Mouse (Mus musculus): ENCODE data around the gene Psg29. TPM values are rescaled to one million over a fixed set of nuclear protein-coding genes. Genes with fewer than 3 reads are reported as not detected.

The Psg29 gene
- polyA plus RNA-seq (2012) = not detected in 2 replicates

GRCm38 (mm10) chr7:17203177-17203576 lies at the start of gene Psg29:
Gene Psg29 (plus strand): TSS chr7:17203477.
- TF ChIP-seq GATA1 (IDR thresholded peaks at IDR 0.05; ENCODE audit: low read length) = no peak

DNA sequence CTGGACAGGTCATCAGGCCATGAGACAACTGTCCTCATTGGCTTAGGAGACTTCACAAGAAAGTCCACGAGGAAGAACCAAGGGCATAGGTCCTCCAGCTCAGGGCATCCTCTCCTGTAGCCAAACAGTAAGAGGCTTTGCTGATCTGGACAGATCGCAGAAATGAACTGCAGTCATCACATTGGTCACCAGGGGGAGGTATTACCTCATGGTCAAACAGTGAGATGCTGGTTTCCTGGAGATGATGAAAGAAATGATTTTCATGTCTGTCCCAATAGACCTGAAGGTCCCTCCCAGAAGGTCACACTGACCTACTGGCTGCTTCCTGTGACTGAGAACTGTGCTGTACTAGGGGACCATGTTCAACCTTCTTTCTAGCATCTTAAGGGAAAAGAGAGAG lies 47.6 kb upstream of the Psg29 start:
- TF ChIP-seq GATA1 (IDR thresholded peaks at IDR 0.05; ENCODE audit: low read length) = no peak

- TF ChIP-seq GATA1 (IDR thresholded peaks at IDR 0.05; ENCODE audit: low read length) = no peak
These were observed 46.2 kb upstream of the Psg29 start for GRCm38 (mm10) chr7:17156885-17157677.

DNA sequence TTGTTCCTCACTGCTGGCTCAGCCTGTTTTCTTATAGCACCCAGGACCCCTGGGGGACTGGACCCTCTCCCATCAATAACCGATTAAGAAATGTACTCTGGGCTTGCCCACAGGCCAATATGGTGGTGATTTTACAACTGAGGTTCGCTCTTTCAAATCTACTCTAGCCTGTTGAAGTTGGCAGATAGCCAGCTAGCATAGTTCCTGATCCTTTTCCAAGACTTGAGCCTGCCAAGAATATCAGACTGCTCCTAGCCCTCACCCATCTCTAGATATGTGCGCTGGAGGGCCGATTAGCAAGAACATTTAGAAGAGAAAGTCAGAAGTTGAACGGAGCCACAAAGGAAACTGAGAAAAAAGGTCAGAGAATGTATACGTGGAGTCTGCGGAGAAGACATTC lies 44.3 kb upstream of the Psg29 start:
- no peak for TF ChIP-seq GATA1 (IDR thresholded peaks at IDR 0.05; ENCODE audit: low read length)

DNA sequence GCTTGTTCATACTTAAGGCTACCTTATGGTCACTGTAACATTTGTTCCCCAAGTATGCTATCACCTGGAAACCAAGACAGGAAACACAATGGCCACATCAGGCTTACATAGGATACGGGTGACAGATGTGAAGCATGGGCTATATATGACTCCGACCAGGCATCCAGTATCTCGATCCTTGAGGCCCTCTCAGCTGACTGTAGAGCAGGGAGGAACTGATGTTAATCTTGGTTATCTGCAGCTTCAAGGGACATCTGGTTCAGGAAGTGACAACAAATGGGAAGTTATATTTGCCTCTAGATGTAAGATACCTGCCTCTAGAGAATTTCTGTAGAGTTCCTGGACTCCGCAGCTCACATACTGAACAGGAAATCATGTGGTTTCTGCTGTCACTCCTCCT lies 31.4 kb upstream of the Psg29 start:
- TF ChIP-seq GATA1 (IDR thresholded peaks at IDR 0.05; ENCODE audit: low read length) = no peak

DNA sequence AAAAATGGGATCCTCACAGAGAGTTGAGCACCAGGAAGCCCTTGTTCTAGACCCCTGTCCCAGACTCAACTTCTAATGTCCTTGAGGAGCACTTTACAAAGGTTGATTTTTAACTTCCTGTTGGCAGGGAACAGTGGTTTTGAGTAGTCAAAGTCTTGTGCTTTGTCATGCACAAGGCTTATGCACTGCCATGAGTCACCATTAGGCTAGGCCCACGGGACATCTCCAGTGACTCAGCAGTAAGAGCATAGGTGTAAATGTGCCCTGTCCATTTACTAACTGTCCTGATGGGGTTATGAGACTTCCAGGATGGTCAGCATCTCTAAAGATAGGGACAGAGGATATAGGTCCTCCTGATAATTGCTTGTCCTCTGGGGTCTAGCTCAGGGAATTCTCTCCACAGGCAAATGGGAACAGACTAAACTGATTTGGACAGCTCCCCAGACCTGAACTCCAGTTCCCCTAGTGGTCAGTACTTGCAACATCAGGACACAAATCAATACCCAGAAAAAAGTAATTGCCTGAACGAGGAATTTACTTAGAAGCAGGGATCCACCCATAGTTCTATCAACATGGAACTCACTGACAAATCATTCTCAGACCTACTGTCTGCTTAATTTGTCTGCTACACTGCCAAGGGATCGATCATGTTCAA lies 2.4 kb downstream of the Psg29 start:
- no peak for TF ChIP-seq GATA1 (IDR thresholded peaks at IDR 0.05; ENCODE audit: low read length)

Other genes with a start within 250 kb of the Psg29 start
- gene Pnmal1, start 243.8 kb upstream of the Psg29 start, polyA plus RNA-seq (2012) = not detected in 2 replicates
- gene Gm42372, start 220.4 kb upstream of the Psg29 start, polyA plus RNA-seq (2012) = not detected in 2 replicates
- gene Ccdc8, start 210.8 kb upstream of the Psg29 start, polyA plus RNA-seq (2012) = 5.6 and 6.8 TPM in 2 replicates
- gene Ppp5c, start 175.6 kb upstream of the Psg29 start, polyA plus RNA-seq (2012) = 155 and 165 TPM in 2 replicates
- 177 and 202 TPM in 2 replicates for gene Hif3a, start 141.1 kb upstream of the Psg29 start, polyA plus RNA-seq (2012)
- not detected in 2 replicates for gene Psg16, start 129.4 kb upstream of the Psg29 start, polyA plus RNA-seq (2012)
- gene Ceacam3, start 53.2 kb upstream of the Psg29 start, polyA plus RNA-seq (2012) = not detected in 2 replicates

Data from G1E-ER4 (cell line).